Mouse (Mus musculus): ENCODE measurements at regions not wholly inside any gene's neighbourhood (a gene's known extent, or its start where the extent isn't known, plus 50 kb on each side); places are given as distances from the start of the nearest gene placed in this dataset.

DNA sequence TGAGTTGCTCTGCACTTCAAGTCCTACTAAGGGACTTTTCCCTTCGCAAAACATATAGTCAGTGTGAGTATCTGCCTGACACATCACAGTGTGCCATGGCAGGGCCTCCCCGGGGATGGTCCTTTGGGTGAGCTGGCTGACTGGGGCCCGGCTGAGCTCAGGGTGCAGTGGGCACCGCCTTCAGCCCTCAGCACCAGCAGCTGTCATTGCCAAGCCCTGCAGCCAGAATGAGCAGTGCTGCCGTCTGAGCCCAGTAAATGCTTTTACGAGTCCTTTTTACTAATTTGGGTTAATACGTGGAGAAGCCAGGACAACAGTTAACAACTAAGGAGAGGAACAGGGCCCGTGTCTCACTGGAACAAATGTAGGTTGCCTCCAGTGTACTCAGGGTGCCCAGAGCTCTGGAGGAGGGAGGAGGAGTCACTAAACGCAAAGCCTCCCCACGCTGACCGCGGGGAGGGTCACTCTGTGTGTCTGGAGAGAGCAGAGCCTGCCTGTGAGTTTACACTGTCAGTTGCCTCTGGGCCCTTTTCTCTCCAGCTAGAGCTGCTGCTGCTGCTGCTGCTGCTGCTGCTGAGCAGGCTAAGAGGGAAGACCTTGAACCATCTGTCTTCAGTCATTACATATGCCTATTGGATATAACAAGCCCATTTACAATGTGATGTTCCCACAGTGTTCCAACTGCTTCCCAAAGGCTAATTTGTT lies 60.1 kb upstream of the Vps8 start:
- DNase-seq (ENCODE audit: low spot score): no peak

DNA sequence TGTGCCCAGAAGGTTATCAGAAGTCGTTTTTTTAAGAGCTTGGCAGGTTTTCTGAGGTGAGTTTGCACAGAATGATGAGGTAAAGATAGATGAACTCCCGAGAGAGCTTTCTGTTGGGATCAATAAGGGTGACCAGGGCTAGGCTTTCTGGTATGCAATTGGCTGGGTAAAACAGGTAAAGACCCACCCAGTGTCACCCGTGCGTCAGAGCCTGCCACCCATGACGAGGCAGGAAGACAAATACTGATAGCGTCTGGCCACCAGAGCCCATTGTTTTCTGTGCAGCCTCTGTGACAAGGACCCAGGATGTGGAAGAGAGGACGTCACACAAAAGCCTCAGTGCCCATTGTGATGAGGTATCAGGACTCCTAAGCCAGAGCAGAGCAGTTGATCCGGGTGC lies 58.0 kb upstream of the Vps8 start:
- no peak for DNase-seq (ENCODE audit: low spot score)

DNA sequence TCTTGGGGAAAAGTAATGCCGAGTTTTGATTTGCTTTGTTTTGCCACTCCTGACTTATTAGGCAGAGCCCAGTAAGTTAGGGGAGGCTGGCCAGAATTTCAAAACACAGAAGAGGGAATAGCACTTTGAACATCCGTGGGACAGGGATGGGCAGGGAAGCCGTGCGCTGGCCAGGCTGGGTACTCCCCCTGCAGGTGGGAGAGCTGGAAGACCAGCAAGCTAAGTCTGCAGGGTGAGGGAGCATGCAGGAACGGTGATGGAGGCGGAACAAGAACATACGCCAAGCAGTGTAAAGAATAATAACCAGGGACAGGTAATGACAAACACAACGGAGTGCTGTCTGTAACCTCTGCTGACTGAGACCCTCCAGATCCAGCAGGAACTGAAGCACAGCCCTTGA lies 55.5 kb upstream of the Vps8 start:
- peak; percentile 36 for DNase-seq (ENCODE audit: low spot score)

DNA sequence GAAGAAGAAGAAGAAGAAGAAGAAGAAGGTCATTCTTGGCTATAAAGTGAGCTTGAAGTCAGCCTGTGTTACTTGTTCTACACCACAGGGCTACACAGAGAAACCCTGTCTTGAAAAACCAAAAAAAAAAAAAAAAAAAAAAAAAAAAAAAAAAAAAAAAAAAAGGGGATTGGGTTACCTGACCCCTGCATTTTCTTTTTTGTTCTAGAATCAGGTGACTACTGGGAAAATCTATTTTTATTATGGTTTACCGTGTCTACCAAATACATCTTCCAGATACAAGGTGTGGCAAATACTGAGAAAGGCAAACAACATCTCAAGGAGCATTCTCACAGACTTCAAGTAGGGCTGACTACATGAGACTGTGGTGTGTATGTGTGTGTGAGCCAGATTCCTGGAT lies 54.1 kb upstream of the Vps8 start:
- no peak for DNase-seq (ENCODE audit: low spot score)

DNA sequence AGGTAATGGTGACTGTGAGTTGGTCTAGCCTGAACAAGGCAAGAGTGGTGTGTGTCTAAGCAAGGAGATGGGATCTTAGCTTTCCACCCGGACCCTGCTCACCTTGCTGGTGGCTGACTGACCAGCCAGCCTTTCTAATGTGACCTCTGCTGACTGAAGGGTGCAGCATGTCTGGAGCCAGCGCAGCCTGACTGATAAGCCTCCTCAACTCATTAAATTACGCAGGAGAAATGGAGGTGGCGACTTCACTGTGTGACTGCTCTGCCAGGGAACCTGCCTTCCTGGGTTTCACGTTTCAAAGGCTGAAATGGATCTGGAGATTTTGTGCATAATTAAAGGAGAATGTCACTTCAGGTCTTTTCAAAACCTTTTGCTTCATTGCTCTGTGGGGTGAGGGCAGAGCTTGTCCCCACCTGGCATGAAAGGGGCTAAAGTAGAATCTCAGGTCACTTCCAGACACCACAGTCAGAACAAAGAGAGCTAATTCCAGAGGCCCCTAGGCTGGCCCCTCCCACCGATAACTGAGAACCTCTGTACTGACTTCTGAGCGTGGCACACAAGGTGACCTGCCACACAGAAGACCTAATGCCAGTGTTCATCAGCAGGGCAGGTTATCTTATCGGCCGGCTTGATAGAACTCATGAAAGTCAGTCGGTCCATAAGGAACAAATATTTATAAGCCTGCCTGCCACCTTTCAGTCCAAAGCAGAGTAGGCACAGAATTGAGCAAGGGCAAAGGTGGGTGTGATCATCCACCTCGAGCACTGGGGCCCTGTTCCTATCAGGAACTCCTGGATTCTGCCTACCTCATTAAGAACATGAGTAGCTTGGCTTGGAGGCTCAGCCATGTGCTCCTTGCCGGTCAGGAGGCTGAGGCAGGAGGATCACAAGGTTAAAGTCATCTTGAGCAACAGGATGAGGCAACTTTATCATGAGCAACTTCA lies 53.1 kb upstream of the Vps8 start:
- DNase-seq (ENCODE audit: low spot score): no peak
